In genomic region chr11:83534609-83535423, GRCm38 (mm10) we compare ENCODE assay signal across 9 mouse cellular contexts. TPM values are rescaled to one million over a fixed set of nuclear protein-coding genes. Genes with fewer than 3 reads are reported as not detected.
DNase-seq lines count a peak whose midpoint lies in the region; ATAC-seq and TF ChIP-seq lines count a peak whose summit lies in the region.
"Had no signal": no experiment of that assay in that cellular context is flagged by ENCODE, and none has a peak within 500 bp of the region (broad histone marks: within the 10 kb centered on the region; RNA-seq: fewer than 3 reads in every experiment).

No protein-coding gene starts in this region.

- H3K27me3 ChIP-seq in hindbrain, embryonic 11.5 days (ENCODE audit: control insufficient read depth, insufficient read depth, low read length), result no peaks in the 10 kb centered on the region
- no peaks in the 10 kb centered on the region for H3K27me3 ChIP-seq in hindbrain, embryonic 10.5 days (ENCODE audit: insufficient read depth, poor library complexity, severe bottlenecking)
- H3K27me3 ChIP-seq in hindbrain, postnatal 0 days (ENCODE audit: insufficient read depth, low read length), result no peaks in the 10 kb centered on the region
- H3K27me3 ChIP-seq: neural tube, embryonic 12.5 days had no signal

- no peaks in the 10 kb centered on the region for H3K36me3 ChIP-seq in hindbrain, embryonic 11.5 days (ENCODE audit: control insufficient read depth, insufficient read depth, low read length)
- H3K36me3 ChIP-seq in hindbrain, embryonic 10.5 days, result no peaks in the 10 kb centered on the region
- no peaks in the 10 kb centered on the region for H3K36me3 ChIP-seq in hindbrain, postnatal 0 days (ENCODE audit: insufficient read depth, low read length)
- H3K36me3 ChIP-seq: neural tube, embryonic 12.5 days had no signal

- no peak overlapping the region for H3K4me2 ChIP-seq in hindbrain, embryonic 11.5 days (replicated peaks; ENCODE audit: low read depth, low read length)
- peak overlapping the region; percentile 30 for H3K4me2 ChIP-seq in hindbrain, postnatal 0 days (ENCODE audit: low read depth, low read length)
- H3K4me2 ChIP-seq: neural tube, embryonic 12.5 days had no signal

- no peaks in the 10 kb centered on the region for H3K4me1 ChIP-seq in hindbrain, embryonic 11.5 days (replicated peaks; ENCODE audit: control insufficient read depth, insufficient read depth, low read length)
- 0 out of 2 replicates have a peak, but pooled peaks cover 3% of the 10 kb centered on the region for H3K4me1 ChIP-seq in hindbrain, embryonic 10.5 days (replicated peaks)
- H3K4me1 ChIP-seq in hindbrain, postnatal 0 days (ENCODE audit: insufficient read depth, low read length), result no peaks in the 10 kb centered on the region
- H3K4me1 ChIP-seq: neural tube, embryonic 12.5 days had no signal

- no peak overlapping the region for H3K27ac ChIP-seq in hindbrain, embryonic 11.5 days (ENCODE audit: low read depth, low read length)
- H3K27ac ChIP-seq in hindbrain, embryonic 10.5 days, result no peak overlapping the region
- H3K27ac ChIP-seq in hindbrain, postnatal 0 days, result no peak overlapping the region
- H3K27ac ChIP-seq: neural tube, embryonic 12.5 days had no signal

- no peak overlapping the region for H3K4me3 ChIP-seq in hindbrain, embryonic 11.5 days (ENCODE audit: low read depth, low read length)
- no peak overlapping the region for H3K4me3 ChIP-seq in hindbrain, embryonic 10.5 days
- no peak overlapping the region; the same call in 1 of the 2 replicates for H3K4me3 ChIP-seq in hindbrain, postnatal 0 days (ENCODE audit: low read length)
- H3K4me3 ChIP-seq: neural tube, embryonic 12.5 days had no signal

- no peaks in the 10 kb centered on the region for H3K9me3 ChIP-seq in hindbrain, embryonic 11.5 days (ENCODE audit: control insufficient read depth, low read length)
- no peaks in the 10 kb centered on the region for H3K9me3 ChIP-seq in hindbrain, embryonic 10.5 days
- H3K9me3 ChIP-seq in hindbrain, postnatal 0 days (ENCODE audit: low read length), result no peaks in the 10 kb centered on the region
- H3K9me3 ChIP-seq: neural tube, embryonic 12.5 days had no signal

- ATAC-seq in hindbrain, embryonic 11.5 days (ENCODE audit: low FRiP score), result no peak
- ATAC-seq in hindbrain, postnatal 0 days, result peak; percentile 47; the same call in 1 of the 2 replicates

- 55% methylated on average over 13 of the region's 13 CpGs for WGBS in hindbrain, embryonic 11.5 days
- 57% methylated on average over 13 of the region's 13 CpGs for WGBS in hindbrain, embryonic 10.5 days
- 44% methylated on average over 13 of the region's 13 CpGs for WGBS in hindbrain, postnatal 0 days

- peak; percentile 7 for DNase-seq in hindbrain, embryonic 11.5 days (ENCODE audit: low spot score)
- no peak for DNase-seq in hindbrain, embryonic 10.5 days (ENCODE audit: low spot score)
- DNase-seq in adrenal gland, postnatal 4 days (ENCODE audit: low spot score in 2 of 2), result peak; percentile 46 to 58
- DNase-seq in frontal cortex, postnatal 36 days (ENCODE audit: low spot score in 2 of 2), result peak; percentile 52 to 76
- DNase-seq in hindbrain, postnatal 0 days (ENCODE audit: low spot score), result peak; percentile 67
- DNase-seq in layer of hippocampus, postnatal 36 days, result peak; percentile 34 to 56
- peak; percentile 24 for DNase-seq in mesoderm, embryonic 11.5 days (ENCODE audit: low read depth, low spot score)
- DNase-seq in urinary bladder, postnatal 25 days (ENCODE audit: low spot score), result peak; percentile 43

- H3K9ac ChIP-seq in hindbrain, embryonic 11.5 days (ENCODE audit: low read depth, low read length), result no peak overlapping the region
- no peak overlapping the region for H3K9ac ChIP-seq in hindbrain, postnatal 0 days (replicated peaks; ENCODE audit: low read length)
- H3K9ac ChIP-seq: neural tube, embryonic 12.5 days had no signal

- TF ChIP-seq CTCF in hindbrain, postnatal 0 days (IDR thresholded peaks at IDR 0.05; ENCODE audit: low read depth), result no peak

RNA-seq across cellular contexts. Expression of gene Ccl5, which starts 4.5 kb away (rescaled TPM):
- 0.42 TPM in 1 of 2 replicates, not detected in the other for polyA plus RNA-seq in hindbrain, embryonic 11.5 days (2014; fragmentation: Nextera tagmentation; extraction: Ambion mirVana)
- polyA plus RNA-seq in hindbrain, embryonic 10.5 days (2016; fragmentation: Nextera tagmentation; extraction: Ambion mirVana), result not detected in 2 replicates
- total RNA-seq in adrenal gland, postnatal 4 days (2021), result 1 to 10 TPM; 1.1 to 1.3 TPM
- total RNA-seq in hindbrain, postnatal 0 days (2014; rRNA removed), result not detected in 2 replicates
- polyA plus RNA-seq in hindbrain, postnatal 0 days (2015; fragmentation: Nextera tagmentation; extraction: Ambion mirVana), result 0.38 TPM in 1 of 2 replicates, not detected in the other
- total RNA-seq in layer of hippocampus, postnatal 36 days (2021), result not detected
- polyA plus RNA-seq: neural tube, embryonic 12.5 days had no signal

RNA-seq across cellular contexts. Expression of gene Heatr9, which starts 12.8 kb away (rescaled TPM):
- polyA plus RNA-seq in hindbrain, embryonic 11.5 days (2014; fragmentation: Nextera tagmentation; extraction: Ambion mirVana), result not detected in 2 replicates
- 0.10 TPM in 1 of 2 replicates, not detected in the other for polyA plus RNA-seq in hindbrain, embryonic 10.5 days (2016; fragmentation: Nextera tagmentation; extraction: Ambion mirVana)
- total RNA-seq in adrenal gland, postnatal 4 days (2021), result not detected
- not detected in 2 replicates for total RNA-seq in hindbrain, postnatal 0 days (2014; rRNA removed)
- not detected in 2 replicates for polyA plus RNA-seq in hindbrain, postnatal 0 days (2015; fragmentation: Nextera tagmentation; extraction: Ambion mirVana)
- total RNA-seq in layer of hippocampus, postnatal 36 days (2021), result not detected
- polyA plus RNA-seq: neural tube, embryonic 12.5 days had no signal

RNA-seq across cellular contexts. Expression of gene Ccl9, which starts 43.6 kb away (rescaled TPM):
- polyA plus RNA-seq in hindbrain, embryonic 11.5 days (2014; fragmentation: Nextera tagmentation; extraction: Ambion mirVana), result 2.1 and 3.1 TPM in 2 replicates
- polyA plus RNA-seq in hindbrain, embryonic 10.5 days (2016; fragmentation: Nextera tagmentation; extraction: Ambion mirVana), result 1.1 and 1.5 TPM in 2 replicates
- 1 to 10 TPM; 5.0 to 8.5 TPM for total RNA-seq in adrenal gland, postnatal 4 days (2021)
- 0.97 and 1.9 TPM in 2 replicates for total RNA-seq in hindbrain, postnatal 0 days (2014; rRNA removed)
- 1.7 and 1.9 TPM in 2 replicates for polyA plus RNA-seq in hindbrain, postnatal 0 days (2015; fragmentation: Nextera tagmentation; extraction: Ambion mirVana)
- 1 to 10 TPM; 4.6 to 5.2 TPM for total RNA-seq in layer of hippocampus, postnatal 36 days (2021)

RNA-seq across cellular contexts. Expression of gene Ccl6, which starts 58.1 kb away (rescaled TPM):
- polyA plus RNA-seq in hindbrain, embryonic 11.5 days (2014; fragmentation: Nextera tagmentation; extraction: Ambion mirVana), result 0.98 and 1.3 TPM in 2 replicates
- polyA plus RNA-seq in hindbrain, embryonic 10.5 days (2016; fragmentation: Nextera tagmentation; extraction: Ambion mirVana), result 1.9 and 3.0 TPM in 2 replicates
- total RNA-seq in adrenal gland, postnatal 4 days (2021), result 1 to 10 TPM; 7.0 to 9.3 TPM
- 0.40 TPM in 1 of 2 replicates, not detected in the other for total RNA-seq in hindbrain, postnatal 0 days (2014; rRNA removed)
- 3.3 and 3.7 TPM in 2 replicates for polyA plus RNA-seq in hindbrain, postnatal 0 days (2015; fragmentation: Nextera tagmentation; extraction: Ambion mirVana)
- total RNA-seq in layer of hippocampus, postnatal 36 days (2021), result 1 to 10 TPM in 1 of 2 experiments, under 1 TPM in 1; 0.82 to 2.0 TPM
